Mouse (Mus musculus) testis, postnatal 14 days (tissue): Measurements from ENCODE around the gene Tle2.

Experiments
- DNase-seq: peaks from one replicate; pipeline ENCODE4 v3.0.0; 2021; ENCODE audit warnings: low spot score

Gene Tle2

DNA sequence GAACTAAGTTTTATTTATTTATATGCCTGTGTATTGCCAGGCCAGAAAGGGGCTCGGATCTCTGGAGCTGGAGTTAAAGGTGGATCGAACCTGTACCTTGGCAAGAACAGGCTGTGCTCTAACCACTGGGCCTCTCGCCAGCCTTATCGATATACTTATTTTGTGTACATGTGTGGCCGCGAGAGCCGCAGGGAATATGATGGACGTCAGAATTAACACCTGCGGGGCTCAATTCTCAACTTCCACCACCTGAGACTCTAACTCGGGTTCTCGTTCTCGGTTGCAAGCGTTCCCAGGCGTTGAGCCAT is 31.3 kb downstream of the Tle2 start:
- no peak for DNase-seq

- peak; percentile 94 for DNase-seq
Measured at GRCm38 (mm10) chr10:81605974-81606751, 31.8 kb downstream of the Tle2 start, which contains the start of gene BC025920. TSS of gene BC025920 (plus strand) at chr10:81606270.

DNA sequence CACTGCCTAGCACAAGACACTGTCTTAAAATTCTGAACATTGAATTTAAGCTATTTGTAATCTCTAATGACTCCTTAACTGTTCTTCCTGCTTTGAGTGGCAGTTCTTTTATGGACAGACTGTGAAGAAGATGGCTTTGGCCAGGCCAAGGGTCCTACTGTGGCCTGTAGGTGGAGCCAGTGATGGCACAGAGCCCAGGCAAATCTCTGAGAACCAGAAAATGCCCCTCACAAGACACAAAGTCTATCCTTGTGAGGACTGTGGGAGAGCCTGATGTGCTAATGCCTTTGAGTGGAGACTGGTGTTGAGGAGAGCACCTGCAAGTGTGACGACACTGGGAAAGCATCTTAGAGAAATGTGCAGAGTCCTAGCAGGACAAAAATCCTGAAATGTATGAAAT is 33.9 kb downstream of the Tle2 start:
- DNase-seq, result no peak

GRCm38 (mm10) chr10:81612779-81613178 is 38.4 kb downstream of the Tle2 start:
- no peak for DNase-seq

DNA sequence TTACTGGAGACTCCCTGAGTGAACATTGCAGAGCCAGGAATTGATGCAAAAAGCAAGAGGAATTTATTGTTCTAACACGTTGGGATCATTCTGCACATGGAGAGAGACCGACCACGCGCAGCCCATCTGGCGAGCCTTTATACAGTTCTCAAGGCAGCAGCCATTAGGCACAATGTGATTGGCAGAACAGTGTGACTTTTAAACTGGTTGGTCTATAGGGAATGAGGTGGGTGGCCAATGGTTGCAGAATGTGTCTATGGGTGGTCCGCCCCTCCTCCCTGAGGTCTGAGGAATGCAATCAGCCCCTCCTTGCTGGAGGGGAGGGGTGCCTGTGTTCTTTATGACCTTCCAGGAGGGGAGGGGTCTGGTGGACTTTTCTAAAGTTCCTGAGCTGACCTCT is 41.1 kb downstream of the Tle2 start:
- DNase-seq, result no peak

DNA sequence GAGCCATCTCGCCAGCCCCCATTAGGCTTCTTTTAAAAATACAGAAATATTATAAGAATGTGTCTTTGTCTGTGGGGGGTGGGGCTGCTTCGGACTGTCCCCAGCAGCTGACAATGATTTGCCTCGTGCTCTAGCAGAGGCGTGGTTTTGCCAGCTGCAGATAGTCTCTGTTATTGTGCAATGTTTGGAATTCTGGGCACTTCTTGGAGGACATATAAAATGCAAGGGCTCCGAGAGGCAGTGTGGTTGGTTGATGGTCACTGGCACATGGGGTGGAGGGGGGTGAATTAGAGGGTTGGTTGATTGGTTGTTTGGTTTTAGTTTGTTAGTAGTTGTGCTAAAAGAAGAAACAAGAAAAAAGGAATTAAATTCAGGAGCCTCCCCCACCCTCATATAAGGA is 45.6 kb downstream of the Tle2 start:
- no peak for DNase-seq

- no peak for DNase-seq
Measured at GRCm38 (mm10) chr10:81620786-81621185, 46.4 kb downstream of the Tle2 start.

DNA sequence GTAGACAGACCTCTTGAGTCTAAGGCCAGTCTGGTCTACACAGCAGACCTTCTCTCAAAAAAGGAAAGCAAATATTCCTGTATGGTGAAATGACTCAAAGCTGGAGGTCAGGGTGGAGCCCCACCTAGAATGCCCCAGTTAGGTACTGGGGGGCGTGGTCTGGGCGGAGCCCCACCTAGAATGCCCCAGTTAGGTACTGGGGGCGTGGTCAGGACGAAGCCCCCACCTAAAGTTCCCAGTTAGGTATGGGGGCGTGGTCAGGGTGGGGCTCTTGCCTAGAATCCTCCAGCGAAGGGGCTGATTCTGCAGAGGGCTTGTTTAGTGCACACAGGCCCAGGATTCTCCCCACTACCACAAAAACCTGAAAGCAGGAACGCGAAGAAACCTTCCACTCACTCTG is 49.1 kb downstream of the Tle2 start:
- no peak for DNase-seq

DNA sequence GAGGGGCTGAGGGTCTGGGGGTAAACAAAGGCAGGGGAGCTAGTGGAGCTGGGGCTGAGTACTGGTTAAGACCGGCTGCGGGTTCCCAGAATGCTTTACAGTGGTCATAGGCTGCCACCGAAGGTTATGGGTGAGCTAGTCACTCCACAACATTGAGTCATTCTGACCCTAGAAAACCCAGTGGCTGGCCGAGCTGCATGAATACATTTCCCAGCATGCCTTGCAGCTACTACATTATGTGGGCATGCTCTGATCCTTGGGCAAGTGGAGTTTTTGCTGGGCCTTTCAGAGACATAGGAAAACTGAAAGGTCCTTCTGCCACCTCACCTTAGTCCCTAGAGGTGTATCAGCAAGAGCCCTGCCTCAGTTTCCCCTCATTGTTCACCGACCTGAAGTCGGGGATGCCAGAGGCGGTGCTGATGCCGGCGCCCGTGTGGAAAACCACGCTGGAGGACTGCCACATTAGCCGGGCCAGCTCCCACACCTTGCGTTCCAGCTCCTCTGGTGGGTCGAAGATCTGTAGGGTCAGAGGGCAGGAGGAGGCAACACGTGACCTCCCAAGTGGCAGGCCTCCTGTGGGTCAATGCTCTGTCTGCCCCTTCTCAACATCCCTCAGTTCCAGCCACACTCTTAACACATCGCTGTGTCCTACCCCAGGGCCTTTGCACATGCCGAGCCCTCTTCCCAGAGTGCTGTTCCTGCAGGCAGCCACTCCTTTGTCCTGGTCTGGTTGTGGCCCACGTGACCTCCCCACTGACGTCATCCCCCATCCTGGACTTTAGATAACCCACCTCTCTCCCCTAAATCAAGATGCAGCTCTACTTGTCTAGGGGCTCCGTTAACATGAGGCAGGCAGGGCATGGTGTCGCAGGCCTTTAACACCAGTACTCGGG is 52.0 kb downstream of the Tle2 start:
- no peak for DNase-seq

DNA sequence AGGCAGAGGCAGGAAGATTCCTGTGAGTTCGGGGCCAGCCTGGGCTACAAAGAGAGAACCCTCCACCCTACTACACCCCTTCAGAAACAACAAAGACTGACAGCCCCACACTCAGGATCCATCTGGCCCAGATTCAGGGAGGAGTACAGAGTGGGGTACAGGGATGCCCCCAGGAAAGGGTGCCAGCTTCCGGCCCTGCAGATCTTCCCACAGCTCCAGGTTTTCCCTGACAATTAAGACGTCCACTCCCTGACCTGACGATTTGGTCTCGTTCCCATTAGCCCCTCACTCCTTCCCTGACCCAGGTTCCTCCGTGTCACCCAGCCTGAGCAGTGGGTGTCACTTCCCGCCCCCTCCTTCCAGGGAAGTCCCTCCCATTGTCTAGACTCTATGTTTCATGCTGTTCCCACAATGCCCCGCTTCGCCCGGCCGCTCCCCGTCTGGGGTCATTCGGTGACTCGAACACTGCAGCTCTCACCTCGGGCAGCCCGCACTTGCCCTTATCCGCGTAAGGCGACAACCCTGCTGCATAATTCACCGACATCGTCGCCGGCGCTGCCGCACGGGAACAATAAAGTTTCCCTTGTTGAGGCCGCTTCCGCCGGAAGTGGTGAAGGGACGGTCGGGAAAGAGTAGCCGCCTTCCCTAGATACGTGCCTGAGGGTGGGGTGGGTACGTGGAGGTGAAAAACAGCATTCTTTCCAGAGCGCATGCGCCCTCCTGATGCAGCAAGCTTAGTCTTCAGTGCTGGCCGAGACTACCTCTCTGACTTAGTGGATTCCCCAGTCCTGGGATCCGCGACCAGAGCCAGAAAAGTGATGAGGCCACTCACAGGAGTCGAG is 52.9 kb downstream of the Tle2 start, which contains the start of gene Sirt6:
Sirt6 (minus strand) TSS at position 804 of the 842 bp plus-strand sequence.
- DNase-seq, result peak; percentile 92

DNA sequence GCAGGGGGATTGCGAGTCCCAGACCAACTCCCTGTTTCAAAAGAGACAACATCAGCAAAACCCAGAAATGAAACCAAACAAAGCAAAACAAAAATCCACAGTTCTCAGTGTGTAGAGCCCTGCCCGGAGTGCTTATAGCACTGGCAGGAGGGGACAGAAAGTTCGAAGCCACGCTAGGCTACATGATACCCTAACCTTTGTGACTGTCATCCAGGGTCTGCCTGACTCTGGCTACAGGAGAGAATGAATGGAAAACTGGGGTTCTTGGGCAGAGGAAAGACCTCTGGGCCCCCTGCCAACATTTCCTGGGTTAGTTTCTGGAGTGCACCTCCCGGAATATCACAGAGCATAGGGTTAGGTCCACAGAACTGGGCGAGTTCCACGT is 53.5 kb downstream of the Tle2 start:
- DNase-seq, result no peak

DNA sequence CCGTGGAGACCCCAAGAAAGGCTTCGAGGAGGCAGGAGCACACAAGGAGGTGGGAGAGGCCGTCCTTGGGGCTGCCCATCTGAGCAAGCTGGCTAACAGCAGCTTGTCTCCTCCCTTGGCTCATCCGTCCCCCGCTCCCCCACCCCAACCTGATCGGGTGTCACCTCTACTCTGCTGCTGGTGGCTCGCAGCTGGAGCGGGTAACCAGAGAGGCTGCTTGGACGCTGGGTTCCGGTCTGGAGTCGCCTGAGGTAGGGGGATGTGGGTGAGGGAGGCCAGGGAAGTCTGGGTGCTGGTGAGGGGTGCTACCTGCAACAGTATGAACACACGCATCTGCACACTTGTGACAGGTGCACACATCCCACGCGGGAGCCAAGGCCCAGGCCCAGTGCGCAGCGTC is 54.0 kb downstream of the Tle2 start, which contains the start of gene Ankrd24:
Ankrd24 (plus strand) TSS at position 151 of the 400 bp plus-strand sequence.
- no peak for DNase-seq

DNA sequence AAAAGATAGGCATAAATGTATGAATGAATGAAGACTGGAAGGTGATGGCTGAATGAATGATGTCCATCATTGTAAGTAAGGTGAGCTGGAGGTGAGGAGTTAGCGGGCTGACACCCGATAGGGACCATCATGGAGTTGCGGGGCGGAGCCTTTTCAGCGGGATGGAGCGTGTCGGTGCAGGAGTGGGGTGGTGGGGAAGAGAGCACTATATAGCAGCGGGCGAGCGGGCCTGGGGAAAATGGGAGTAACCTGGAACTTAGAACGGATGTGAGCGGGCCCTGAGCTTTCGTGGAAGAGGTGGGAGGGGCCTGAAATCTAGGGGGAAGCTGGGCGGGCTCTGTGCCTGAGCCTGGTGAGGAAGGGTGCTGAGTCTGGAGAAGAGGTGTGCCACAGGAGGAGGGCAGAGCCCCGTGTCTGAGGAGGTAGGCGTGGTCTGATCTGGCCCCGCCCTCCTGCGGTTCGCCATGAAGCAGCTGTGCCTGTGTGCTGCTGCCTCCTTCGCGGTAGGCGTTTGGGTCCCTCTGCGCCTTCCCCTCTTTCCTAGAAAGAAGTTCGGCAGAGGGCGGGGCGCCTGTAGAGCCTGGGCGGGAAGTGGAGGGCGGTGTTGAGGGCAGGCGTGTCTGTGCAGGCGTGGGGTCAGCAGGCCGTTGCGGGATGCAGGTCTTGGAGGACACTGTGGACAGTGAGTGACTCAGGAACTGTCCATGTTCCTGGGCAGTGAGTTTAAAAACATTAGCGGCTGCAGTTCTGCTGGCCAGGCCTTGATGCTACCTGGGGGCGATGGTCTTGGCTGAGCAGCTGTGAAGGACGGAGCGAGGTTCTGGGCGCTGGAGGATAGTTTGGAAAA is 59.1 kb downstream of the Tle2 start:
- peak; percentile 87 for DNase-seq

- no peak for DNase-seq
Measured at GRCm38 (mm10) chr10:81636338-81636737, 62.0 kb downstream of the Tle2 start.

DNA sequence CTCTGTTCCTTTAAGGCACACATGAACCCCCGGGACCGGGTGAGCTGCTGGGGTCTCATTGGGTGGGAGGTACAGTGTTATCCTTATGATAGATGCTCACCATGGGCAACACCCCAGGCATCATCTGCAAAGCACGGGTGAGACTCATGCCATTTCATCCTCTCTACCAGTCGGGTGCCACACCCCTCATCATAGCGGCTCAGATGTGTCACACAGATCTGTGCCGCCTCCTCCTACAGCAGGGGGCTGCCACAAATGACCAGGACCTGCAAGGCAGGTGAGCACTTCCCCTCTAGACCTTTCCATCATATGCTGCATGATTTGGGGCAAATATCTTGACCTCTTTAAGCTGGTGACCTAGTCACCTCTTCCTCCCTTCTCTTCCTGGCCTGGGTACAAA is 63.7 kb downstream of the Tle2 start:
- no peak for DNase-seq
